Mouse (Mus musculus) cerebellum, postnatal 14 days (tissue): Measurements from ENCODE around the gene Slx4ip.

ENCODE experiments used
- DNase-seq, 2 experiments: peaks; one replicate each; pipeline ENCODE4 v3.0.0; 2021; ENCODE audit warnings: mixed read lengths in 2 of 2

Gene Slx4ip

GRCm38 (mm10) chr2:137107946-137108345 lies 216.9 kb downstream of the Slx4ip start:
- DNase-seq = no peak

GRCm38 (mm10) chr2:137109321-137110213 lies 218.5 kb downstream of the Slx4ip start:
- DNase-seq = peak; percentile 28 to 30

GRCm38 (mm10) chr2:137110214-137110898 lies 219.3 kb downstream of the Slx4ip start:
- DNase-seq = no peak

- no peak for DNase-seq
Observed at GRCm38 (mm10) chr2:137113288-137114061, 222.5 kb downstream of the Slx4ip start.

GRCm38 (mm10) chr2:137114248-137115096 lies 223.5 kb downstream of the Slx4ip start:
- peak; percentile 62 to 72 for DNase-seq

- DNase-seq = peak in 1 of 2 experiments; percentile 14
Observed at GRCm38 (mm10) chr2:137115241-137116024, 224.4 kb downstream of the Slx4ip start.

- DNase-seq = peak; percentile 28 to 38
Observed at GRCm38 (mm10) chr2:137116025-137116674, 225.1 kb downstream of the Slx4ip start, which contains the start of gene Jag1. TSS of gene Jag1 (minus strand) at chr2:137116644.

GRCm38 (mm10) chr2:137116675-137117320 lies 225.8 kb downstream of the Slx4ip start:
- DNase-seq = peak; percentile 78 to 86

GRCm38 (mm10) chr2:137117321-137117690 lies 226.3 kb downstream of the Slx4ip start:
- peak; percentile 70 to 77 for DNase-seq
